Mouse (Mus musculus) cerebellum, adult 8-10 months (tissue): ENCODE data around the gene Tex52.

Experiments
- DNase-seq: peaks from one replicate; pipeline ENCODE4 v3.0.0; 2022

The Tex52 gene

GRCm38 (mm10) chr6:128432356-128432915, 57.2 kb downstream of the Tex52 start:
- peak; percentile 63 for DNase-seq

- DNase-seq, result peak; percentile 55
Measured at GRCm38 (mm10) chr6:128433566-128433965, 58.3 kb downstream of the Tex52 start.
